Mouse (Mus musculus) embryonic facial prominence, embryonic 13.5 days (tissue): ENCODE results near the gene Zfp335. TPM values are rescaled to one million over a fixed set of nuclear protein-coding genes. Genes with fewer than 3 reads are reported as not detected.

ENCODE experiments used
- ATAC-seq: fragments of 200-750 bp; cut with Nextera tagmentation; 2 replicates; pipeline ENCODE4 v1.8.0; 2017; ENCODE audit warnings: low read depth; ENCODE audit not compliant: insufficient number of reproducible peaks, insufficient read depth, low FRiP score, low TSS enrichment
- H3K27ac ChIP-seq: fragments of 300-500 bp; sonication (generic); 2 replicates; pipeline ENCODE4 v1.5.1; 2015; ENCODE audit warnings: moderate library complexity, mild to moderate bottlenecking, inconsistent platforms
- H3K27me3 ChIP-seq: fragments of 300-500 bp; sonication (generic); 2 replicates; pipeline ENCODE4 v1.6.1; 2015; ENCODE audit warnings: mild to moderate bottlenecking, inconsistent platforms
- H3K36me3 ChIP-seq: fragments of 300-500 bp; sonication (generic); 2 replicates; pipeline ENCODE4 v1.6.1; 2015; ENCODE audit warnings: mild to moderate bottlenecking, inconsistent platforms
- H3K4me1 ChIP-seq: fragments of 300-500 bp; sonication (generic); 2 replicates; pipeline ENCODE4 v1.6.1; 2015; ENCODE audit warnings: inconsistent platforms
- H3K4me2 ChIP-seq: fragments of 300-500 bp; sonication (generic); 2 replicates; pipeline ENCODE4 v1.6.1; 2015; ENCODE audit warnings: moderate library complexity, mild to moderate bottlenecking, inconsistent platforms
- H3K4me3 ChIP-seq: fragments of 300-500 bp; sonication (generic); 2 replicates; pipeline ENCODE4 v1.5.1; 2015; ENCODE audit warnings: mild to moderate bottlenecking, inconsistent platforms
- H3K9ac ChIP-seq: fragments of 300-500 bp; sonication (generic); 2 replicates; pipeline ENCODE4 v1.6.1; 2015; ENCODE audit warnings: mild to moderate bottlenecking, inconsistent platforms
- H3K9me3 ChIP-seq: fragments of 300-500 bp; sonication (generic); 2 replicates; pipeline ENCODE4 v1.6.1; 2016; ENCODE audit warnings: inconsistent platforms
- WGBS: fragments of 180-500 bp; shearing (Covaris S2); methylation state at CpG from one replicate; pipeline ENCODE4 v1.1.7; 2015; ENCODE audit warnings: mixed read lengths; 5-methylcytosine and 5-hydroxymethylcytosine counted together
- polyA plus RNA-seq: library from polyadenylated mRNA; unstranded; fragments of >200 nt; fragmentation: Nextera tagmentation; extraction: Ambion mirVana; gene quantifications from 2 replicates; pipeline ENCODE4 v1.2.1, GENCODE M21; 2015

Gene Zfp335
- 15.5 and 16.1 TPM in 2 replicates for polyA plus RNA-seq

GRCm38 (mm10) chr2:164911086-164912048, at the start of gene Zfp335:
Zfp335 (minus strand) TSS chr2:164911757.
- Histone ChIP-seq H3K36me3 (peaks cover 32% of the 10 kb centered on the region), H3K4me3 (peak within 1 kb of the TSS; percentile 91), H3K9ac (peak within 1 kb of the TSS; percentile 92), H3K9me3 (peaks cover 4% of the 10 kb centered on the region), H3K27me3 (no peaks in the 10 kb centered on the region), H3K4me2 (peak within 1 kb of the TSS; percentile 88), H3K27ac (peak within 1 kb of the TSS; percentile 98), H3K4me1 (peaks cover 21% of the 10 kb centered on the region)
- peak; percentile 78 for ATAC-seq
- under 1% methylated on average over 87 of the region's 91 CpGs for WGBS

- peak within 1 kb of the TSS; percentile 66 for H3K4me2 ChIP-seq
- peaks cover 11% of the 10 kb centered on the region for H3K4me1 ChIP-seq
- under 1% methylated on average over 39 of the region's 54 CpGs for WGBS
- H3K27ac ChIP-seq, result no peak within 1 kb of the TSS
- 0 out of 2 replicates have a peak, but pooled peaks have one; percentile 65 for ATAC-seq
- H3K9ac ChIP-seq, result peak within 1 kb of the TSS; percentile 64
- H3K27me3 ChIP-seq, result peaks cover 32% of the 10 kb centered on the region
- peak within 1 kb of the TSS; percentile 61 for H3K4me3 ChIP-seq
- no peaks in the 10 kb centered on the region for H3K9me3 ChIP-seq
- no peaks in the 10 kb centered on the region for H3K36me3 ChIP-seq
These were observed 49.3 kb upstream of the Zfp335 start, which contains the start of gene Slc12a5 for GRCm38 (mm10) chr2:164960716-164961441. Slc12a5 (plus strand) TSS chr2:164960802.

- H3K9ac ChIP-seq, result no peak overlapping the region
- H3K4me2 ChIP-seq, result no peak overlapping the region
- ATAC-seq, result no peak
- peaks cover 44% of the 10 kb centered on the region for H3K27me3 ChIP-seq
- WGBS, result 66% methylated on average over 9 of the region's 9 CpGs
- H3K9me3 ChIP-seq, result no peaks in the 10 kb centered on the region
- no peak overlapping the region for H3K4me3 ChIP-seq
- no peak overlapping the region for H3K27ac ChIP-seq
- no peaks in the 10 kb centered on the region for H3K36me3 ChIP-seq
- H3K4me1 ChIP-seq, result peaks cover 20% of the 10 kb centered on the region
These were observed 46.2 kb upstream of the Zfp335 start for GRCm38 (mm10) chr2:164957548-164958315.

- Histone ChIP-seq H3K27ac (no peak overlapping the region), H3K27me3 (peaks cover 52% of the 10 kb centered on the region), H3K4me1 (peaks cover 19% of the 10 kb centered on the region), H3K9me3 (no peaks in the 10 kb centered on the region), H3K4me3 (no peak overlapping the region), H3K4me2 (no peak overlapping the region), H3K9ac (0 out of 2 replicates have a peak overlapping the region, but pooled peaks have one; percentile 16), H3K36me3 (no peaks in the 10 kb centered on the region)
- no peak for ATAC-seq
- WGBS, result 48% methylated on average over 5 of the region's 5 CpGs
These were observed 44.6 kb upstream of the Zfp335 start for GRCm38 (mm10) chr2:164956195-164956594.

- Histone ChIP-seq H3K4me1 (peaks cover 15% of the 10 kb centered on the region), H3K36me3 (no peaks in the 10 kb centered on the region), H3K9me3 (no peaks in the 10 kb centered on the region), H3K9ac (no peak overlapping the region), H3K27ac (no peak overlapping the region), H3K27me3 (peaks cover 55% of the 10 kb centered on the region), H3K4me3 (no peak overlapping the region), H3K4me2 (no peak overlapping the region)
- 62% methylated on average over 4 of the region's 4 CpGs for WGBS
- ATAC-seq, result no peak
These were observed 44.2 kb upstream of the Zfp335 start for GRCm38 (mm10) chr2:164955725-164956124.

- Histone ChIP-seq H3K4me3 (0 out of 2 replicates have a peak overlapping the region, but pooled peaks have one; percentile 17), H3K4me2 (peak overlapping the region; percentile 32; the same call in 1 of the 2 replicates)
- ATAC-seq, result no peak
These were observed 41.7 kb upstream of the Zfp335 start for GRCm38 (mm10) chr2:164953224-164953623.

GRCm38 (mm10) chr2:164952448-164952847, 40.9 kb upstream of the Zfp335 start:
- H3K9ac ChIP-seq, result no peak overlapping the region
- WGBS, result 35% methylated on average over 13 of the region's 13 CpGs
- no peaks in the 10 kb centered on the region for H3K9me3 ChIP-seq
- H3K27ac ChIP-seq, result no peak overlapping the region
- no peak for ATAC-seq
- peaks cover 32% of the 10 kb centered on the region for H3K4me1 ChIP-seq
- peaks cover 83% of the 10 kb centered on the region for H3K27me3 ChIP-seq
- H3K4me2 ChIP-seq, result no peak overlapping the region
- no peak overlapping the region for H3K4me3 ChIP-seq
- no peaks in the 10 kb centered on the region for H3K36me3 ChIP-seq

More at GRCm38 (mm10) chr2:164953224-164953623, 41.7 kb upstream of the Zfp335 start:
- peaks cover 25% of the 10 kb centered on the region for H3K4me1 ChIP-seq
- H3K9ac ChIP-seq, result peak overlapping the region; percentile 41; the same call in 1 of the 2 replicates
- no peaks in the 10 kb centered on the region for H3K36me3 ChIP-seq
- whole genome bisulfite sequencing, result under 1% methylated on average over 21 of the region's 21 CpGs
- no peak overlapping the region for H3K27ac ChIP-seq
- H3K27me3 ChIP-seq, result peaks cover 76% of the 10 kb centered on the region
- H3K9me3 ChIP-seq, result no peaks in the 10 kb centered on the region

GRCm38 (mm10) chr2:164951745-164952144, 40.2 kb upstream of the Zfp335 start:
- no peaks in the 10 kb centered on the region for H3K36me3 ChIP-seq
- no peak overlapping the region for H3K4me2 ChIP-seq
- no peak overlapping the region for H3K27ac ChIP-seq
- H3K9me3 ChIP-seq, result no peaks in the 10 kb centered on the region
- no peak overlapping the region for H3K9ac ChIP-seq
- peaks cover 37% of the 10 kb centered on the region for H3K4me1 ChIP-seq
- ATAC-seq, result no peak
- no peak overlapping the region for H3K4me3 ChIP-seq
- H3K27me3 ChIP-seq, result peaks cover 85% of the 10 kb centered on the region
- 78% methylated on average over 4 of the region's 4 CpGs for WGBS

GRCm38 (mm10) chr2:164950501-164950900, 38.9 kb upstream of the Zfp335 start:
- no peak for ATAC-seq
- WGBS, result 28% methylated on average over 13 of the region's 13 CpGs
- peaks cover 38% of the 10 kb centered on the region for H3K4me1 ChIP-seq

GRCm38 (mm10) chr2:164948962-164949361, 37.4 kb upstream of the Zfp335 start:
- Histone ChIP-seq H3K27me3 (peaks cover 82% of the 10 kb centered on the region), H3K36me3 (no peaks in the 10 kb centered on the region), H3K4me3 (peak overlapping the region; percentile 32), H3K27ac (no peak overlapping the region), H3K9me3 (no peaks in the 10 kb centered on the region), H3K9ac (0 out of 2 replicates have a peak overlapping the region, but pooled peaks have one; percentile 36), H3K4me1 (peaks cover 38% of the 10 kb centered on the region), H3K4me2 (peak overlapping the region; percentile 55)
- 10% methylated on average over 25 of the region's 25 CpGs for WGBS
- ATAC-seq, result no peak

More at GRCm38 (mm10) chr2:164950501-164950900, 38.9 kb upstream of the Zfp335 start:
- Histone ChIP-seq H3K27me3 (peaks cover 92% of the 10 kb centered on the region), H3K9me3 (no peaks in the 10 kb centered on the region), H3K4me2 (peak overlapping the region; percentile 55; the same call in 1 of the 2 replicates), H3K27ac (no peak overlapping the region), H3K9ac (no peak overlapping the region), H3K36me3 (no peaks in the 10 kb centered on the region), H3K4me3 (no peak overlapping the region)
